Mouse (Mus musculus) frontal cortex, adult (tissue): ENCODE results near the gene Vps53.

Source experiments
- ATAC-seq: cut with Nextera tagmentation; 2 replicates; pipeline ENCODE4 v1.9.2; 2017; ENCODE audit warnings: mild to moderate bottlenecking, moderate library complexity, mixed read lengths; ENCODE audit not compliant: low TSS enrichment

Vps53 gene

DNA sequence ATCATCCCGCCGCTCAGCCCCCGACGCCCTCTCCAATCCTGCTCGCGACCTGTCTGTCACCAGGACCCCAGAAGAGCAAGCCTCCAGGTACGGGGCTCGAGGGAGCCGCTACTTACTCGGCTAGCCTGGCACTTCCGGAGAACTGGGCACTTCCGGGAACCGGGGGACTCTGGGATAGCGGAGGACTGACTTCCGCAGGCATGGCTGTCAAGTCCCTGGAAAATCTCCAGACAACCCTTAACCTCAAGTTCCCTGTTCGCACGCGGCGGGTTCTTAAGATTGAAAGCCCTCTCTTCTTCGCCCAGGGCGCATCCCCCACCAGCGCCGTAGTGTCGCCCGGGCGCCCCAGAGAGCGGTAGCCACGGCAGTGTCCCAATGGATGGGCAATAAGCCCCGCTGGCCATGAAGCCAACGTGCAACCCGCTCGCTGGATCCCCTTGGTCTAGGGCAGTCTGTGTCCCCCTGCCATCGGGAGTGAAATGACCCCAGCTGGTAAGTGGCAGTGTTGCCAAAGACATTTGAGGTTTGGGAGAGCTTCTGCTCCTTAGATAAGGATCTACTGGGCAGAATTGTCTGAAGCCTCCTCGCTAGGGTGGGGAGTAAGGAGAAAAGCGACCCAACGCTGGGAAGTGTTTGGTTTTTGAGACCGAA is at the start of gene Vps53, which contains the start of gene Fam57a:
Gene Vps53, minus strand, starts transcription at position 153 of the 651 bp plus-strand sequence.
Gene Fam57a, plus strand, starts transcription at position 177 of the 651 bp plus-strand sequence.
- ATAC-seq = peak; percentile 95

DNA sequence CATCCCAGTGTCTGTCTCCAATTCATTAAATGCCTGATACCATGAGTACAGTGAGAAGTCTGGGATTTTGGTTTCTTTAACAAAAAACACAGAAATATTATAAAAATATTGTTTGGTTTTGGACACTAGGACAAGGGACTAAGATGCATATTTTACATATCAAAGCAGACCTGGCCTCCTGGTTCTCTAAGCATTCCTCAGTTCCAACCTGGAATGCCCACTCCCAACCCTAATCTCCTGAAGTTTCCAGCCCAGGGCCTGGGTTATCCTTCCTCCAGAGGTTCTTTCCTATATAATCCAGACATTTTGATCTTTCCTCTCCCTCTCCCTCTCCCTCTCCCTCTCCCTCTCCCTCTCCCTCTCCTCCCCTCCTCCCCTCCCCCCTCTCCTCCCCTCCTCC is 45.6 kb upstream of the Vps53 start:
- ATAC-seq = no peak

DNA sequence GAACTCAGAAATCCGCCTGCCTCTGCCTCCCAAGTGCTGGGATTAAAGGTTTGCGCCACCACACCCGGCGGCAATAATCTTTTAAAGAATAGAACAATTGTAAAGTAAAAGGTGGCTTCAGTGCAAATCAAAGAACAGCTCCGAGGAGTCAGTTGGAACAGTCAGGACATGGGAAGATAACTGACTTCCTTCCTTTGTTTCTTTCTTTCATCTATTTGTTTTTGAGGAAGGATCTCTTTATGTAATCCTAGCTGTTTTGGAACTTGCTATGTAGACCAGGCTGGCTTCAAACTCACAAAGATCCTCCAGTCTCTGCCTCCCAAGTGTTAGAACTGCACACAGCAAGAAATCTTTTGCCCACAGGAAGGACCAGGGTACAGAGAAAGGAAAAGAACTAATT is 45.2 kb upstream of the Vps53 start:
- ATAC-seq = no peak

DNA sequence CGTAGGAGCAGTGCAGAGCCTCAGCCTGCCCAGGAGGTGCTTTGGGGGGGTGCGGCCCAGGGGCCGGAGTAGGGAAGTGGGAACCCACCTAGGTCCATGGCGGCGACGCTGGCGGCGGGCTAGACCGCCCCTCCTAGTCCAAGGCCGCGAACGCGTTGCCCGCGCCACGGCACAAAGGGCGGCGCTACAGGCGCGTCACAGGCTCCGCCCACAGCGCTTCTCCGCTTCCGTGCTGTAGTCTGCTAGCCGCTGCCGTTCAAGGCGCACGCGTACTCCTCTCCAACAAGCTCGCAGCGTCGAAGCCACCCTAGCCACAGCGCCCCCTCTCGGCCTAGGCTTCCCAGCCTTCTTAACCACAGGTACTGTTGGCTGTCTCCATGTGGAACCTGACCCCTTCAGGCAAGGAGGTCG is 37.9 kb upstream of the Vps53 start, which contains the start of the genes Dbil5 and Gemin4:
Gene Dbil5, plus strand, starts transcription at position 219 of the 411 bp plus-strand sequence.
Gene Gemin4, minus strand, starts transcription at position 275 of the 411 bp plus-strand sequence.
- ATAC-seq = peak; percentile 96

DNA sequence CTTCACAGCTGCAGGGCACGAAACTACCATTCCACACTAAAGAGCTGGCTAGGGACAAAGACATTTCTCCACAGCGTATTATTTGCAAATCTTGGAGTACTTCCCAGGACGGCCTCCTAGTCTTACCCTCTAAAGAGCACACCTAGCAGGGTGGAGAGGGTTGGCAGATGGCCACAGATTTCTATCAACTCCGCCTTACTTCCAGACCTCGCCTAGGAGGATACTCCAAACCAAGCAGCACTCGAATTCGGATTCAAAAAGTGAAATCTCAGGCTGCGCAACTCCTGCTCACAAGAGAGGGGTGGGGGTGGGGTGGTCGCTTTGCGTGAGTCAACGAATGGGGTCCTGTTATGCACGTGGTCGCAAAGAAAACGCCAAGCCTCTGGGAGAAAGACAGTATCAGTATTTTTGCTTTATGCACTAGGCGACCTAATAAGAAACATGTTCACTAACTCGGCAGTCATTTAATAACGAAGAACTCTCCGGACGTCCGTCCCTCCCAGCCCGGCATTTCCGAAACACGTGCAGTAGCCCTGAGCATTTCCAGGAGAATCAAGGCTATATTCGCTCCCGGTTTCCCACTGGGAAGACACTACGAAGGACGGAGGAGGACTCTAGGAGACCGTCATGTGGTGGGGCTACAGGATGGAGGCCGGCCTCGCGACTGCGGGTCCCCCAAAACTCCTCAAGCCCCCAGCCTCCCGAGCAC is 37.4 kb upstream of the Vps53 start:
- peak; percentile 39; the same call in 1 of the 2 replicates for ATAC-seq

DNA sequence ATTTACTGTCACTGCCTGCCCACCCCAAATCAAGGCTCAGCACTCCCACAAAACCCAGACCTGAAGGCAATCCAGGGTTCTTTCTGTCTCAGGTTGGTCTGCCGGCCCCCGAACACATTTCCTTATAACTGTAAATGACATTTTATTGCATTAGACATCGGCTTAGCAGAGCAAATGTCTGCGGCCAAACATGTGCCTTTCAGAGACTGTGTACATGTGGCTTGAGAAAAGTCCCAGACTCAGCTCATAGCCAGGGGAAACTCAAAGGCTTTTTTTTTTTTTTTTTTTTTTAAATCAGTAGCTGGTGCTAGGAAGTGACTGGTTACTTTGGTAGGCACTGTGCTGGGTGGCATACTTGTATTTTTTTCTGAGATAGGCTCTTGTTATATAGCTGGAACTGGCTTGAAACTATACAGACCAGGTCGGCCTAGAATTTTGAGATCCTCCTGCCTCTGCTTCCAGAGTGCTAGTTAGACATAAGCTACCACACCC is 36.6 kb upstream of the Vps53 start:
- no peak for ATAC-seq

DNA sequence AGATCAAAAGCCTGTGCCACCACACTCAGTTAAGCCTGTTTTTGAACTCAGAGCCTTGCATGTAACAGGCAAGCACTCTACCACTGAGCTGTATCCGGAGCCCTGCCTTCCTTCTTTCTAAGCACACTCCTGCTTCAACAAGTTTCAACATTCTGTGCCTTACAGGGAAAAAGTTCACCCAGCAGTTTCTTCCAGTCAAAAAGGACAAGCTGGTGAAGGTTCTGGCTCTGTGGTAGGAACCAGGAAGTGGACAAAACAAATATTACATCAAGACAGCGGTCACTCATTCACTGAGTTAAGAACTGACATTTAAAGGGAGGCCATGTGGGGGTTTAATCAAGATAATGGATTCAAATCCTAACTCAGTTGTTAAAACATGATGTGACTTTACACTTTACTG is 35.6 kb upstream of the Vps53 start:
- no peak for ATAC-seq

DNA sequence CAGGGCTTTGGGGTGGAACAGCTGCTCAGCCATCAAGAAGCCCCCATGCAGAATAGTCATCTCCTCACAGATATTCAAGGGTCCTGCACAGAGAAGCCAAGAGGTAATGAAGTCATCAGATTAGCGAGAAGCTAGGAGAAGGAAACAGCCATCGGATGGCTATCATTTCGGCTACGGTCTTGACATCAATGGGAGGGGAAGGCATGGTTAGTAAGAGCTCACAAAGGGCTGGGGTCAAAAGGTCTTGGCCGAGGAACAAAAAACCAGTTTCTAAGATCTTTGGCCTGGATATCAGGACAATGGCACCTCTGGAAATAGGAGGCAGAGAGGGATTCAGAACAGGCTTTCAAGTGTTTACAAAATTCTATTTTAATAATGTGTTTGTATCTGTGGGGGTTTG is 34.4 kb upstream of the Vps53 start:
- ATAC-seq = no peak

DNA sequence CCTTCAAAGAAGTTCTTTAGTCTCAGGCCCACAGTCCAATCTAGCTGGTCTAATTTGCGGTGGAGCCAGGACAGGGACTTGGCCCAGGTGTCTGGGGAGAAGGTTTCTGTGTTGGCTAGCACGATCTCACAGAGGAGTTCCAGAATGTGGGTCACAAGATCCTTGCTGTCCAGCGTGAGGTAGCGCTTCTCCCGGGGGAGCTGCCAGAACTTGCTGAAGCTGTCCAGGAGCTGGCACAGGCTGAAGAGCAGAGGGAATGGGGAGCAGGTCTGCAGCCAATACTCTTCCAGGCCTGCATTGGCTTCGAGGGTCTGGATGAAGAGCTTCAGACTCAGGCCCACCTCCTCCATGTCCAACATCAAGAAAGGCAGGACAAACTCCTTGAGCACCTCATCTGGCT is 32.1 kb upstream of the Vps53 start:
- 0 out of 2 replicates have a peak, but pooled peaks have one; percentile 31 for ATAC-seq

DNA sequence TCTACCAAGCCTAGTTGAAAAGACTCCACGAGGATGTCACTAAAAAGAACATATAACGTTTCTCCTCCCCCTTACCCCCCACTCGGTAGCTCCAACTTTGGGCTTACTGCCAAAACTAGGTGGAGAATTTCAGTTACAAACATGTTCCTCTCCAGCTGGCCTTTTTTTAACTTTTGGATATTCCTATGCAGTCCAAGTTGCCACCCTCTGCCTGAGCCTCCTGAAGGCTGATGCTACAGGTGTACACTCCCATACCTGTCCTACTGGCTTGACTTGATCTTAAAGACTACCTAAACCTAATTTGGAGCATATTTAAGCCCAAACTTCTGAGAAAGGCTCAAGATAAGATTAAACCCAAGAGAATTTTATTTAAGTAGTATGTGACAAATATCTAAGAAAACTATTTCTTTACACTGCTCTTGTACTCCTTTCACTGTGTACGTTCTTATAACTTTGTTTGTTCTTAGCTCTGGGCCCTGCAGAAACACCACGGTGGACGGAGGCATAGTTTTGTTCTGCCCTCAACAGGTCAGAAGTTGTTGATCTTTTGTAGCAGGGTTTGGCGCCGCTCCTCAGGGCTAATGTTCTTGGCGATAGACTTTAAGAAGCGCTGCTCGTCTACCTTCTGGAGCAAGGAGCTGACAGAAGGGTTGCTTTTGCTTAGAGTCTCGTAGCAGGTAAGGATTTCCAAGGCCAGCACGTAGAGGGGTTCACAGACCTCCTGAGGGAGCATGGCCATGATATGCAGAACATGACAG is 31.0 kb upstream of the Vps53 start:
- ATAC-seq = no peak

DNA sequence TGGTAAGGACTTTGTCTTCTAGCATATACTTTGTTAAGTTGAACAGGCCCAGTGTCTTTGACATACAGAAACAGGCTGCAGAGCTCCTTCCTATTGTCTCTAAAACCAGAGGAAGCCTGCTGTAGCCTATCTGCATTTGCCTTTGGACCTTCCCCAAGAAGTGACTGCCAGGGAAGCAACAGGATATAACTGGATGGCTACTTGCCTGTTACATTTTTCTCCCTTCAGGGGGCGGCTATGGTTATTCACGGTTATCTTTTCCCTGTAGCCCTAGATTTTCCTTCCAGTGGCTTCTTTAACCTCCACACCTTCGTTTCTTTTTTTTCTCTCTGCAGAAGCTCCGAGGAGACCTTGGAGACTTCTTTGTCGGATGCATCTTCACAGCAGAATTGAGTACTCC is 27.3 kb upstream of the Vps53 start:
- no peak for ATAC-seq

DNA sequence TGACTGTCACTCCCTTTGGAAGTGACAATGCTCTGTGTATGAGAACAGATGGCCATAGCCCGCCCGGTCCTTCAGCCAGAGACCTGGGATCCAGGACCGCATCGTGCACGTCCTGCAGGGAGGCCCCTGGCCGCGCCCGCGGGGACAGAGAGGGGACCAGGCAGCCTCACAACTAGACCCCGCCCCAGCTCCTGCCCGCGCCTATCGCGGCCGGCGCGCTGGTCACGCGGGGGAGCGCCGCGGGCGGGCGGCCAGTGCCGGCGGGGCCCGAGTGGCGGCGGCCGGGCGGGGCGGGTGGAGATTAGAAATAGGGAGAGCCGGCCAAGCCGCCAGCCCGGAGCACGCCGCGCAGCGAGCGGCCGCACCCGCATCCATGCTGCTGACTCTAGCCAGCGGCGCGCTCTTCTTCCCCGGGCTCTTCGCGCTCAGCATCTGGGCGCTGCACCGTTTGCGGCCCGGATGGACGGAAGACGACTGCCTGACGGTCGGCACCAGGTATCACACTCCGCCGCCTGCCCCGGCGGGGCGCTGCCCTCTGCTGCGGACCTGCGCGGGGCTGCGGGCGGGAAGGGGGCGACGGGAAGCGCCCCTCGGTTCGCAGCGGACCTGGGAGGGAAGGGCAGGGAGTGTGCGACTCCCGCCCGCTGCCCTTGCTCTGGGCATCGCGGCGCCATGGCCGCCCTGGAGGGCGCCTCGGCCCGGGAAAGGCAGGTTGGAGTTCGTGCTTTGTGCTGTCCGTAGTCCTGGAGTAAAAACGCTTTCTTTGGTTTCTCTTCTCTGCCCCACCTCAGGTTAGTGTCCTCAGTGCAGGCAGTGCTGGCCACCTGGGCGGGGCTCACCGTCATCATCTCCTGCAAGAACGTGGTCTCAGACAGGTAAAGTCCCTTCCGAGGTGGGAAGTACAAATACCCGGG is 22.6 kb upstream of the Vps53 start:
- peak; percentile 95 for ATAC-seq

DNA sequence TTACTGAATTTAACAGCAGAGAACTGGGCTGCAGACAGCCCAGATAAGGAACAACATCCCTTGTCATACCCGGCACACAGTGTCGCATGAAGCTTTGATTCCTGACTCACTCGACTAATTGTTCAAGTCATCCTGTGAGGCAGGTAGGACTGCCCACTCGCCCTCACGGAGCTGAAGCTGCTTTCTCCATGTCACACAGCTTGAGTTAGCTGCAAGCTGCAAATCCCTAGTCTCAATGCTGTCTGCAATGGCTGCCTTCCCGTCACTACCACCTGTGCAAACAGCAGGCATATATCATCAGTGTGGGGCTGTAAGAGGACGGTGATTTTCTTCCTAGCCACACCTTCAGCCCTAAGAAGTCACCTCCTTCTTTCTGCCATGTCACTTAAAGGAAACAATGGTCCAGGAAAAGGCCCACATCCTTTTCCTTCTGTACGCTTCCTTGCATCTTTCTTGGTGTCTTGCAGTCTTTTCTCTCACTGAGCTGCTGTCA is 17.6 kb upstream of the Vps53 start:
- ATAC-seq = no peak

DNA sequence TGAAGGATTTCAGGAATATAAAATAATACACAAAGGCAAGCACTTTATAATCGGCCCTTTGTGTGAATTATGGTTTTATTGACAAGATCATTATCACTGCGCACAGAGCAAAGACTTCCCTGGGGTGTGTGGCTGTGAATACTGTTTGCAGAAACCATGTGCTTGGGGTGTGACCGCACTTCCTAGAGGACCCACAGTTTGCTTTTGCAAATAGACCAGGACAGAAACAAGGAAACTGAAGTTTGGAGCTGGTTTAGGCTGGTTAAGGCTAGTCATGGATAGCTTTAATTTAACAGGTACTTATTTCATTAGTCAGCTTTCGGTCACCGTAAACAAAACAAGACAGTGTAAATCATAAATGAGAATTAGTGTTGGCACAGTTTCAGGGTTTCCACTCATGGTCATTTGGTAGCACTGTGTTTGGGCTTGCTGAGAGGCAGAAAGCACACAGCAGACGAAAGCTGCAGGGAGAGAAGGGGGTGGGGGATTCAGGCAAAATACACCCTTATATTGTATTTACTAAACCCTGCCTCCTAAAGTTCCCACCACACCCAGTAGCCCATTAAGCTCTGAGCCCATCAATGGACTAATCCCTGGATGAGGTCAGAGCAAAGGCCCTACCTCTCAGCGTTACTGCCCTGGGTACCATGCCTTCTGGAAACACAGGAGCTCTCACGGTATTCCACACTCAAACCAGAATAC is 17.0 kb upstream of the Vps53 start:
- no peak for ATAC-seq

DNA sequence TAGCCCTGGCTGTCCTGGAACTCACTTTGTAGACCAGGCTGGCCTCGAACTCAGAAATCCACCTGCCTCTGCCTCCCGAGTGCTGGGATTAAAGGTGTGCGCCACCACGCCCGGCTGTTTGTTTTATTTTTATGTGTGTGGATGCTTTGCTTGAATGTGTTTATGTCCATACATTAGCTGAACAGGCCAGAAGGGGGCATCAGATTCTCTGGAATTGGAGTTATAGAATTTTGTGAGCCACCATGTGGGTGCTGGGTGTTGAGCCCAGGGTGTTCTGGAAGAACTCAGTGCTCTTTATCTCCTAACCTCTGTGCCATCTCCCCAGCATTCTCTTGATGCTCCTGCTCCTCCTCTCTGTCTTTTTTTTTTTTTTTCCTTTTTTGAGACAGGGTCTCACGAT is 7.5 kb upstream of the Vps53 start:
- no peak for ATAC-seq

DNA sequence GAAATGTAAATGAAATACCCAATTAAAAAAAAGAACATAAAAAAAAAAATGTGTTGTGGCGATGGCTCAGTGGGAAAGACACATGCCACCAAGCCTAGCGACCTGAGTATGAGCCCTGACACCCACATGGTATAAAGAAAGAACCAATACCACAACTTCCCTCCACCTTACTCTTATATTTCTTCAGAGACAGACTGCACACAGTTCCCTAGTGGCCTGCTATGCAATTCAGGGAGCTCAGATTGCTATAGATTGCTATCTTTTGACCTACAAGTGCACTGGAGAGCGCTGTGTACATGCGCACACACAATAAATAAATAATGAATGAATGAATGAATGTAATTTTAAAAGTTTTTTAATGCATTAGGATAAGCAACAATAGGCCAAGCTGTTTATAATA is 4.3 kb upstream of the Vps53 start:
- no peak for ATAC-seq

DNA sequence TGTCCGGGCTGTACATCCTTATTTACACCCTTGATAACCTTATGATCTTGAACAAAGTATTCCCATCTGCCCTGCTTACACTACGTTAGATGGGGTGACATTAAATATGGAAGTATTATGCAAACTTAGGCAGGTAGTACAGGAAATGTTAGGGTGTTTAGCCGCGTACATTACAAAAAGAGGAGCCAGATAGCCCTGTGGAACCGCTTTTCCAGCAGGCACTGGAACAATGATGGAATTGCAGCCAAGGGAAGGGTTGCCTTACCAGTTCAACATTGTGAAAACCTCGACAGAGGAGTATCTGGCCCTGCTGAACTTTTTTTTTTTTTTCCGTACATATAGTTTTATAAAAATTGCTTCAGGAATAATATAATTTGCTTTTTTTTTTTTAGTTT is 696 bp upstream of the Vps53 start:
- ATAC-seq = no peak

DNA sequence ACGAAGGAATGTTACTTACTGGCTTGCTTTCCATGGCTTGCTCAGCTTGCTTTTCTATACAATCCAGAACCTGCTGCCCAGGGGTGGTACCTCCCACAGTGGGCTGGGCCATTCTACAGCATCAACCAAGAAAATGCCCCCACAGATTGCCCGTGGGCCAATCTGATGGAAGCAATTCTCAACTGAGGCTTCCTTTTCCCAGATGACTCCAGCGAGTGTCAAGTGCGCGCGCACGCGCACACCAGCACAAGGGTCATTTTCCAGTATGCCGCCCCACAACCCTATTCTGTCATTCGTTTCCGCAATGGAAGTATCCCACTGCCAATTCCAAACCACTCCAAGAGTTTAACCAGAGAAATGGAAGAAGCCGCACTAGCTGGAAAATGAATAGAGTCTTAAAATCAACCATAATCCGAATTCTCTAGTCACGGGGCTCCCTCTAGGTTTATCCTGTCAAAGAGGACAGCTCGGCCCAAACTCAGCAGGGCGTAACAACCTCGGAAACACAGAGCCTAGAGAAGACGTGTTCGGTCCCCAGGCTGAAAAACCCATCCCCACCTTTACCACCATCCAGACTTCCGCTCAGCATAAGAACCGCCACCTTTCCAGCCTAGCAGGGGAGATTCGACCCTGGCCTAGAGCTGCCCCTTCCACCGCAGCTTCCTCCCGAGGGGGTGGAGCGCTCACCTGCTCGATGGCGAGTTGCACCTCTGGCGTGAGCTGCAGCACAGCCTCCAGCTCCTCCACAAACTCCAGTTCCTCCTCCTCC is 537 bp downstream of the Vps53 start:
- peak; percentile 81 for ATAC-seq

DNA sequence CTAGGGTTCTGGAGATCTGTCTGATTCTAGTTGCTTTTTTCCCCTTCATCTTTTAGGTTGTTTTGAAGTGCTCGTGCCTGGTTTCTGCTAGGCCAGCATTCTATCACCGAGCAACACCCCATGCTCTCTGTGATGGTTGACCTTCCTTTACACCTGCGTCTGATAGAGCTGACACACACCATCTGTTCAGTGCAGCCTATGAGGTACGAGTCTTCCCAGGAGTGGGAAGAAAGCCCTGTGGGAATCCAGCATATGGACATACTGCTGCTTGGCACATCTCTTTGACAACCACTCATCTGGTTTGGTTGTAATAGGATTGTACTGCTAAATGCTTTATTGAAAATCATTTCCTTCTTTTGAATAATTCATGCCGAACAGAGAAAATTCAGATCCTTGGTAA is 9.2 kb downstream of the Vps53 start:
- no peak for ATAC-seq

DNA sequence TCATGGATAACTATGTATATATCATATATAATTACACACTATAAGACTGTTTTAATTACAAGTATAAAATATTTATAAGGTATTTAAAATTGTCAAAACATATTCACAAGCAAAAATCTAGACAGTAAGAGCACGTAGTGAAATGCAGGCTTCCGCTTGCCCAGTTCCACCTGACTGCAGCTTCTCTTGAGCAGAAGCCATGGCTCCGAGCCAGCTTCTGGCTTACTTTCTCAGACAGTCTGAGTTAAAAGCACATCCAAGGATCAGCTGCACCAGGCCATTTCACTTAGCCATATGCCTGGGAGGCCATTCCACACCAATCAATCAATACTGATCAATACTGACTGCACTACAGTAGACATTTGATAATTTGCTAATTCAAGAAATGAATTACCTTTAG is 10.5 kb downstream of the Vps53 start:
- no peak for ATAC-seq
